Mouse (Mus musculus): Measurements from ENCODE around the gene Gm20605.

Gene Gm20605

GRCm38 (mm10) chr5:137689974-137690373 is 61.0 kb downstream of the Gm20605 start:
- no peak for DNase-seq (ENCODE audit: low read depth, low spot score)

- DNase-seq (ENCODE audit: low read depth, low spot score) = no peak
These were observed 61.6 kb downstream of the Gm20605 start for GRCm38 (mm10) chr5:137690531-137690930.

DNA sequence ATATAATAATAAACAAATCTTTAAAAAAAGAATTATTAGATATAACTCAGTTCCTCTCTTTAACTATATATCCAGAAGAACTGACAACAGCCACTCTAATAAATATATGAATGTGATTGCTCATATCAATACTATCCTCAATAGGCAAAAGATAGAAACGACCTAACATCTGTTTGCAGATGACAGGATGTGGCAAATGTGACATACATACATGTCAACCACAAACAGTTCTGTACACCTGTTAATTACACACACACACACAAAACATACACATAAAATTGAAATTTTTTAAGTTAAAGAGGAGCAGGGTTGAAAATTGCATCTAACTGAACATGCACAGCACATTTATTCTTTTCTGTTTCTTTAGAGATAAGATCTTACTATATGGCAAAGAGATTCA is 62.9 kb downstream of the Gm20605 start:
- no peak for DNase-seq (ENCODE audit: low read depth, low spot score)
